Mouse (Mus musculus) G1E (cell line): ENCODE measurements at regions not wholly inside any gene's neighbourhood (a gene's known extent, or its start where the extent isn't known, plus 50 kb on each side); places are given as distances from the start of the nearest gene placed in this dataset.

Source experiments
- ATAC-seq: 2 replicates; pipeline ENCODE4 v1.8.0; 2016; ENCODE audit warnings: mild to moderate bottlenecking; ENCODE audit not compliant: insufficient number of reproducible peaks, poor library complexity, low FRiP score, severe bottlenecking; ENCODE audit errors: extremely low read depth
- DNase-seq: peaks from one replicate; pipeline ENCODE4 v3.0.0; 2012; ENCODE audit warnings: low spot score
- H3K27me3 ChIP-seq: 2 replicates; pipeline ENCODE4 v1.6.1; 2012; ENCODE audit warnings: mild to moderate bottlenecking, low read length, inconsistent platforms; ENCODE audit not compliant: insufficient read depth
- H3K36me3 ChIP-seq: replicated peaks from 2 replicates; pipeline ENCODE3; 2012; ENCODE audit warnings: mild to moderate bottlenecking, inconsistent platforms
- H3K4me1 ChIP-seq: 2 replicates; pipeline ENCODE4 v1.6.1; 2012; ENCODE audit warnings: low read depth, low read length, inconsistent platforms, mixed read lengths; ENCODE audit not compliant: insufficient read depth
- H3K4me3 ChIP-seq: 2 replicates; pipeline ENCODE4 v1.5.1; 2012; ENCODE audit warnings: low read depth, mild to moderate bottlenecking, inconsistent platforms, low read length, moderate library complexity, mixed read lengths
- H3K9me3 ChIP-seq: replicated peaks from 2 replicates; pipeline ENCODE4 v1.6.1; 2012; ENCODE audit warnings: inconsistent platforms
- CTCF ChIP-seq: IDR thresholded peaks from 2 replicates; pipeline ENCODE4 v1.5.1; 2012; ENCODE audit warnings: low read depth, low read length, inconsistent platforms, mixed read lengths
- GATA1 ChIP-seq: IDR thresholded peaks from 2 replicates; pipeline ENCODE4 v1.6.1; 2012; ENCODE audit warnings: borderline replicate concordance, low read length, inconsistent platforms, mixed read lengths
- GATA2 ChIP-seq: IDR thresholded peaks from 2 replicates; pipeline ENCODE4 v1.6.1; 2012; ENCODE audit warnings: low read depth, low read length, inconsistent platforms, borderline replicate concordance
- POLR2AphosphoS5 ChIP-seq: IDR thresholded peaks from 2 replicates; pipeline ENCODE4 v1.6.1; 2012; ENCODE audit warnings: low read depth, low read length, inconsistent platforms; ENCODE audit not compliant: insufficient replicate concordance
- TAL1 ChIP-seq: conservative IDR thresholded peaks from 2 replicates; pipeline ENCODE4 v1.6.1; 2012; ENCODE audit warnings: low read depth, low read length, inconsistent platforms, mixed read lengths

DNA sequence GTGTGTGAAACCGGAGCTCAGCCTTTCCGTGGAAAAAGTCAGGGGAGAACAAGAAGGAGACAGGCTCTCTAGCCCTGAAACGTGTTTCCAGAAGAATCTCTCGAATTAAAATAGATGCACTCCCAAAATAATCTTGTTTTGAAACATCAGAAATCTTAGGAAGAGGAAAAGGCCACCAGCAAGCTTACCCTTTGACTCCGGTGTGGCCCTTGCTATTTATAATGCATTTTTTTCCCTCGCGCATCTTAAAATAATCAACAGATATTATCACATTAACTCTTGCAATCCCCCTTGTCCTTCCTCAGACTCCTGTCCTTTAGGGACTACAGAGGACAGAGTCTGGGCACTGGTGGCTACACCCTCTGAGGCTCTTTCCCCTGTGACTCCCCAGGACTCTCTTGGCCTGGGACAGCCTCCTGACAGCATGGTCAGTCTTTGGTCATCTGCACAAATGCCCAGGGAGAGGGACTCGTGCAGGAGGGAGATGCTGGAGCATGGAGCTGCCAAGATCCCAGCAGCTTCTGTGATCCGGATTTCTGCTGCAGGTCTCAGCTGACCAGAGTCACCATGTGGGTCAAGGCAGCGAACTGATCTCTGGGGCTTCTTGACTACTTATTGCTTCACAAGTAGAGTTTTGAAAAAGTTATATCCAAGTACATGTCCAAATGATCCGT, 70.3 kb upstream of the Ephb1 start:
- no peak for TF ChIP-seq POLR2AphosphoS5
- TF ChIP-seq GATA1, result no peak
- ATAC-seq (no peak), DNase-seq (no peak)
- no peaks in the 10 kb centered on the region for H3K36me3 ChIP-seq
- peaks cover 57% of the 10 kb centered on the region for H3K9me3 ChIP-seq
- no peaks in the 10 kb centered on the region for H3K27me3 ChIP-seq
- H3K4me1 ChIP-seq, result no peaks in the 10 kb centered on the region
- no peak overlapping the region for H3K4me3 ChIP-seq

DNA sequence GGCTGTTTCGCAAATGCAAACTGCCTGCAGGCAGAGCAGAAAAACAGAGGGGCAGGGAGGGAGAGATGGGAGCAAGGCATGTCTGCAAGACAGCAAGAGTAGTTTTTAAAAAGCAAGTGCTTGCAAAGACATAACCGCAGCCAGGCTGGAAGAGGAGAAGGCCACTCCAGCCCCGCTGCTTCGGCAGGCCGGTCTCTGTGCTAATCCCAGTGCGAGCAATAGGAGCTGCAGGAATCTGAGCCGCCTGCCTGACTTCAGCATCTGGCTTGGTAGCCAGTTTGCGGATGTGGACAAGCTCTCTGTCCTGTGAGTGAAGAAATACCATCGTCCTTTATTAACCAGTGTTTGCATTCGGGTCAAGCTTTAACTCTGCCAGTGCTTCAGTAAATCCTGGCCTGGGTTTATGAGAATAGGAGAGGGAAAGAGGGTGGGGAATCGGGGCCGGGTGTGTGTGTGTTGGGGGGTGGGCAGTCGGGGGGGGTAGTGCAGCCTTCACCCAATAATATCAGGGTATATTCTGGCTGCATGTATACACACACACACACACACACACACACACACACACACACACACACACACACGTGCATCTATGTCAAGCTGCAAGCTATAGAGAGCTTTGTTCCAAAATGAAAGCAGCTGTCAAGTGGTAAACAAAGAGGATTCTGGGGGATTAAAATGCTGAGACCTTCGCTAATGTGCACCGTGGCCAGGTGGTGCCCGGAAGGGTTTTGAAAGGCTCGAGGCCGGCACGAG, 69.6 kb upstream of the Ephb1 start:
- no peaks in the 10 kb centered on the region for H3K27me3 ChIP-seq
- ATAC-seq, result no peak
- H3K4me1 ChIP-seq, result no peaks in the 10 kb centered on the region
- peaks cover 58% of the 10 kb centered on the region for H3K9me3 ChIP-seq
- no peak overlapping the region for H3K4me3 ChIP-seq
- no peak for DNase-seq
- no peak for TF ChIP-seq GATA2
- TF ChIP-seq POLR2AphosphoS5, result no peak
- no peak for TF ChIP-seq TAL1
- TF ChIP-seq CTCF, result no peak
- TF ChIP-seq GATA1, result no peak
- no peaks in the 10 kb centered on the region for H3K36me3 ChIP-seq

GRCm38 (mm10) chr9:102423465-102423918, 69.0 kb upstream of the Ephb1 start:
- DNase-seq (no peak), ATAC-seq (no peak)
- Histone ChIP-seq H3K4me1 (no peaks in the 10 kb centered on the region), H3K9me3 (peaks cover 54% of the 10 kb centered on the region), H3K27me3 (no peaks in the 10 kb centered on the region), H3K36me3 (no peaks in the 10 kb centered on the region), H3K4me3 (no peak overlapping the region)
- TF ChIP-seq GATA1, result no peak
- TF ChIP-seq CTCF, result no peak
- no peak for TF ChIP-seq GATA2
- no peak for TF ChIP-seq POLR2AphosphoS5
- TF ChIP-seq TAL1, result no peak

- Histone ChIP-seq H3K27me3 (no peaks in the 10 kb centered on the region), H3K4me3 (no peak overlapping the region), H3K4me1 (no peaks in the 10 kb centered on the region), H3K36me3 (no peaks in the 10 kb centered on the region), H3K9me3 (peaks cover 56% of the 10 kb centered on the region)
- TF ChIP-seq GATA1, result no peak
- TF ChIP-seq TAL1, result no peak
- TF ChIP-seq GATA2, result no peak
- TF ChIP-seq CTCF, result no peak
- no peak for TF ChIP-seq POLR2AphosphoS5
- ATAC-seq, result no peak
- no peak for DNase-seq
Measured at GRCm38 (mm10) chr9:102421826-102422225, 67.3 kb upstream of the Ephb1 start.

DNA sequence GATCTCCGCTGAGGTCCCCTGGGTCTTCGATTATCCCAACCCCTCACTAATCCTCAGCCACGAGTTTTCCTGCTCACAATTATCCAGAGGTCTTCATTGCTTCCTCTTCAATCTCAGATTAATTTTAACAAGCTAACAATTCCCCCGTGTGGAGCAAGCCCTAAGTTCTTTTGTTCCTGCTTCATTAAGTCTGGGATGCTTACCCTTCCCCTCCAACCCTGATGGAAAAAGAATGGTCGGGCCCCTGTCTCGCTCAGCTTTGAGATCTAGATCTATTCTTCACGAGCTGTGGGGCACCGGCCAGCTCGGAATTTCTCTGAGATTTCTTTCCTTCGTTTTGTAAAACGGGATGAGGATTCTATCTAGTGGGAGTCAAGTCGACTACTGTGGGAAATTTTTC, 65.7 kb upstream of the Ephb1 start:
- H3K27me3 ChIP-seq, result no peaks in the 10 kb centered on the region

GRCm38 (mm10) chr9:102413631-102414030, 59.1 kb upstream of the Ephb1 start:
- DNase-seq, result no peak
- Histone ChIP-seq H3K4me3 (no peak overlapping the region), H3K27me3 (no peaks in the 10 kb centered on the region), H3K36me3 (no peaks in the 10 kb centered on the region), H3K9me3 (peaks cover 53% of the 10 kb centered on the region), H3K4me1 (no peaks in the 10 kb centered on the region)
- TF ChIP-seq CTCF, result no peak
- TF ChIP-seq GATA2, result no peak
- no peak for TF ChIP-seq GATA1
- TF ChIP-seq POLR2AphosphoS5, result no peak
- TF ChIP-seq TAL1, result no peak
- no peak for ATAC-seq

More for the DNA sequence above, 65.7 kb upstream of the Ephb1 start:
- no peak for DNase-seq
- Histone ChIP-seq H3K4me1 (no peaks in the 10 kb centered on the region), H3K9me3 (peaks cover 51% of the 10 kb centered on the region), H3K4me3 (no peak overlapping the region), H3K36me3 (no peaks in the 10 kb centered on the region)
- no peak for ATAC-seq
- TF ChIP-seq TAL1, result no peak
- no peak for TF ChIP-seq CTCF
- TF ChIP-seq GATA1, result no peak
- no peak for TF ChIP-seq POLR2AphosphoS5
- no peak for TF ChIP-seq GATA2

GRCm38 (mm10) chr9:102410666-102411065, 56.2 kb upstream of the Ephb1 start:
- Histone ChIP-seq H3K9me3 (peaks cover 66% of the 10 kb centered on the region), H3K27me3 (no peaks in the 10 kb centered on the region), H3K4me1 (no peaks in the 10 kb centered on the region), H3K4me3 (no peak overlapping the region), H3K36me3 (no peaks in the 10 kb centered on the region)
- DNase-seq (no peak), ATAC-seq (no peak)
- no peak for TF ChIP-seq GATA1
- no peak for TF ChIP-seq GATA2
- TF ChIP-seq POLR2AphosphoS5, result no peak
- TF ChIP-seq TAL1, result no peak
- no peak for TF ChIP-seq CTCF
